Mouse (Mus musculus) liver, postnatal 0 days (tissue): ENCODE data around the gene Chrnd.

Experiments used
- CTCF ChIP-seq: sonication (generic); IDR thresholded peaks from 2 replicates; pipeline ENCODE4 v1.5.1; 2016; ENCODE audit warnings: antibody characterized with exemption, low read depth
- EP300 ChIP-seq: IDR thresholded peaks from 2 replicates; pipeline ENCODE4 v1.6.1; 2016; ENCODE audit warnings: antibody characterized with exemption, low read depth, mild to moderate bottlenecking

- TF ChIP-seq CTCF: no peak
- TF ChIP-seq EP300: no peak
Observed at GRCm38 (mm10) chr1:87227160-87227550, 36.7 kb downstream of the Chrnd start.
